Comparison of ENCODE assay signal across 21 mouse cellular contexts in the genomic region with DNA sequence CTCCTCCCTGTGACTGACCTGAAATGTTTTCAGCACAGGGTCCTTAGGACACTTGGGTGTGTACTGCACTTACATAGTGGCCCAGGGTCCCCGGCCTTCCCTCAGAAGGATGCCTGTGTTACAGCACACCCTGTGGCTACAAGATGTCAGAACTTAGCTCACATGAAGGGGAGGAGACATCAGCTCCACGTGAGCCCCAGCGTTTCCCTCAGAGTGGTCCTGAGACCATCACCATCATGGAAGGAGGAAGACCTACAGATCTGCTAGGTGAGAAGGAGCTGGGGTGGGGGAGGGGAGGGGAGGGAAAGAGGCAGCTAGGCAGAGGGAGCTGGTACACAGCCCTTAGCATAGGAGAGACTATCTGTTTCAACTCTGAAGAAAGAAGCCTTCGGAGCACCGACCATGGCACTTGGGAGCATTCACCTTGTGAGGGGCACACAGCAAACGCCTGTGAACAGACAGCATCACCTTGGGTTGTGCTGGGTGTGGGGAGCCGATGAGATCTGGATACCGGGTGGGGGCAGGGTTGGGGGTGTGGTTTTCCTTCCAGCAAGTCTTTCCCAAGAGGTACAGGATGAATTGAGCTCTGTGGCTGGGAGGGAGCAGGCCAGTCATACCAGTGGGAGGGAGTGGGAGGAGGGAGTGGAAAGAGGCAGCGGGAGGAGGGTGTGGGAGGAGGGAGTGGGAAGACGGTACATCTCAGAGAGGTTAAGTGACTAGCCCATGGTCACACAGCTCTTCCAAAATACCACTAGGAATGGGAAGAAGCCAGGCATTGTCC.
A peak's percentile ranks its signal among the peaks of the same experiment; 100 is the strongest.
DNase-seq lines count a peak whose midpoint lies in the region; ATAC-seq and TF ChIP-seq lines count a peak whose summit lies in the region.
"Had no signal": no experiment of that assay in that cellular context is flagged by ENCODE, and none has a peak within 500 bp of the region (broad histone marks: within the 10 kb centered on the region; RNA-seq: fewer than 3 reads in every experiment).

No protein-coding gene starts in this region.

- WGBS in hindbrain, postnatal 0 days, result 60% methylated on average over 10 of the region's 10 CpGs
- WGBS in hindbrain, embryonic 10.5 days, result 55% methylated on average over 10 of the region's 10 CpGs
- 29% methylated on average over 10 of the region's 10 CpGs for WGBS in lung, embryonic 14.5 days

- no peaks in the 10 kb centered on the region for H3K36me3 ChIP-seq in hindbrain, postnatal 0 days (ENCODE audit: insufficient read depth, low read length)
- H3K36me3 ChIP-seq in hindbrain, embryonic 10.5 days, result no peaks in the 10 kb centered on the region
- H3K36me3 ChIP-seq in lung, embryonic 14.5 days (ENCODE audit: insufficient read depth), result no peaks in the 10 kb centered on the region
- H3K36me3 ChIP-seq: heart, embryonic 10.5 days; hindbrain, embryonic 15.5 days; limb, embryonic 15.5 days; neural tube, embryonic 13.5 days had no signal

- H3K27me3 ChIP-seq in hindbrain, postnatal 0 days (ENCODE audit: insufficient read depth, low read length), result no peaks in the 10 kb centered on the region
- 0 out of 2 replicates have a peak, but pooled peaks cover 7% of the 10 kb centered on the region for H3K27me3 ChIP-seq in hindbrain, embryonic 10.5 days (ENCODE audit: insufficient read depth, poor library complexity, severe bottlenecking)
- H3K27me3 ChIP-seq in lung, embryonic 14.5 days (ENCODE audit: insufficient read depth, low read length), result no peaks in the 10 kb centered on the region
- H3K27me3 ChIP-seq: forebrain, embryonic 13.5 days; hindbrain, embryonic 15.5 days; limb, embryonic 15.5 days; neural tube, embryonic 13.5 days had no signal

- peak; percentile 23 for TF ChIP-seq CTCF in hindbrain, postnatal 0 days (IDR thresholded peaks at IDR 0.05; ENCODE audit: low read depth)
- 0 out of 2 replicates have a peak, but pooled peaks have one; percentile 16 for TF ChIP-seq CTCF in lung, embryonic 14.5 days (IDR thresholded peaks at IDR 0.05; ENCODE audit: low read depth)

- H3K4me1 ChIP-seq in hindbrain, postnatal 0 days (ENCODE audit: insufficient read depth, low read length), result no peaks in the 10 kb centered on the region
- peaks cover 27% of the 10 kb centered on the region for H3K4me1 ChIP-seq in hindbrain, embryonic 10.5 days (replicated peaks)
- H3K4me1 ChIP-seq in lung, embryonic 14.5 days (ENCODE audit: insufficient read depth), result no peaks in the 10 kb centered on the region
- H3K4me1 ChIP-seq: forebrain, embryonic 13.5 days; limb, embryonic 15.5 days had no signal

- no peak for ATAC-seq in hindbrain, postnatal 0 days
- 0 out of 2 replicates have a peak, but pooled peaks have one; percentile 4 for ATAC-seq in lung, embryonic 14.5 days (ENCODE audit: insufficient read depth)
- ATAC-seq: forebrain, embryonic 13.5 days; intestine, postnatal 0 days had no signal

- no peaks in the 10 kb centered on the region for H3K9me3 ChIP-seq in hindbrain, postnatal 0 days (ENCODE audit: low read length)
- no peaks in the 10 kb centered on the region for H3K9me3 ChIP-seq in hindbrain, embryonic 10.5 days
- H3K9me3 ChIP-seq in lung, embryonic 14.5 days (ENCODE audit: low read depth, low read length), result no peaks in the 10 kb centered on the region
- H3K9me3 ChIP-seq: forebrain, embryonic 13.5 days; heart, embryonic 10.5 days; hindbrain, embryonic 15.5 days; limb, embryonic 15.5 days; neural tube, embryonic 13.5 days had no signal

- no peak overlapping the region for H3K4me2 ChIP-seq in hindbrain, postnatal 0 days (ENCODE audit: low read depth, low read length)
- H3K4me2 ChIP-seq in lung, embryonic 14.5 days, result no peak overlapping the region
- H3K4me2 ChIP-seq: forebrain, embryonic 13.5 days; hindbrain, embryonic 15.5 days; limb, embryonic 15.5 days; neural tube, embryonic 13.5 days had no signal

- no peak overlapping the region for H3K9ac ChIP-seq in hindbrain, postnatal 0 days (replicated peaks; ENCODE audit: low read length)
- H3K9ac ChIP-seq in lung, embryonic 14.5 days, result no peak overlapping the region
- H3K9ac ChIP-seq: forebrain, embryonic 13.5 days; hindbrain, embryonic 15.5 days; limb, embryonic 15.5 days; neural tube, embryonic 13.5 days had no signal

- no peak overlapping the region for H3K27ac ChIP-seq in hindbrain, postnatal 0 days
- no peak overlapping the region for H3K27ac ChIP-seq in hindbrain, embryonic 10.5 days
- H3K27ac ChIP-seq in lung, embryonic 14.5 days (ENCODE audit: low read depth), result no peak overlapping the region
- H3K27ac ChIP-seq: forebrain, embryonic 13.5 days; heart, embryonic 10.5 days; hindbrain, embryonic 15.5 days; limb, embryonic 15.5 days had no signal

- H3K4me3 ChIP-seq in hindbrain, postnatal 0 days (ENCODE audit: low read length), result no peak overlapping the region
- no peak overlapping the region for H3K4me3 ChIP-seq in hindbrain, embryonic 10.5 days
- H3K4me3 ChIP-seq in lung, embryonic 14.5 days (ENCODE audit: low read depth, low read length), result no peak overlapping the region
- H3K4me3 ChIP-seq: forebrain, embryonic 13.5 days; heart, embryonic 10.5 days; hindbrain, embryonic 15.5 days; limb, embryonic 15.5 days; neural tube, embryonic 13.5 days had no signal

- DNase-seq in hindbrain, postnatal 0 days (ENCODE audit: low spot score), result no peak
- no peak for DNase-seq in hindbrain, embryonic 10.5 days (ENCODE audit: low spot score)
- no peak for DNase-seq in lung, embryonic 14.5 days
- no peak for DNase-seq in lung, postnatal 25 days (ENCODE audit: low spot score)
- DNase-seq in ES-CJ7 (ENCODE audit: low read depth, low spot score), result peak; percentile 86
- peak; percentile 12 to 25 for DNase-seq in kidney, postnatal 36 days
- no peak for DNase-seq in thymus, postnatal 25 days
- DNase-seq in cerebellum, adult 9-11 months, result no peak
- DNase-seq: B cell, adult 2 months; cerebellum, postnatal 10 days; heart, postnatal 10 days; lung, postnatal 4 days; midbrain, embryonic 14.5 days; right cerebral cortex, postnatal 25 days; thymus, postnatal 14 days had no signal

Comparison
In these comparisons a context has a peak if more than half of its experiments do, and no peak if none do; other contexts are left out.
1. DNase-seq: peak in ES-CJ7 (single experiment) and kidney, postnatal 36 days (2 of 2); none in hindbrain, postnatal 0 days (single experiment), hindbrain, embryonic 10.5 days (single experiment), lung, embryonic 14.5 days (single experiment), lung, postnatal 25 days (single experiment), thymus, postnatal 25 days (single experiment) and cerebellum, adult 9-11 months (single experiment).